Mouse (Mus musculus): ENCODE results near the gene Anks6. TPM values are rescaled to one million over a fixed set of nuclear protein-coding genes. Genes with fewer than 3 reads are reported as not detected.
A peak's percentile ranks its signal among the peaks of the same experiment; 100 is the strongest.

Anks6 gene
- total RNA-seq, 2 experiments from 2014 or later = 19.4 to 21.3 TPM

GRCm38 (mm10) chr4:46991016-46991958 is 65.9 kb downstream of the Anks6 start, which contains the start of gene Gabbr2:
Gabbr2 (minus strand) TSS chr4:46991873.
- peak; percentile 68 to 76 for DNase-seq (ENCODE audit: low spot score in 2 of 2)

GRCm38 (mm10) chr4:46990281-46991015 is 66.8 kb downstream of the Anks6 start:
- peak in 1 of 2 experiments; percentile 38 for DNase-seq (ENCODE audit: low spot score in 2 of 2)

- peak; percentile 76 to 87 for DNase-seq (ENCODE audit: low spot score in 2 of 2)
Measured at GRCm38 (mm10) chr4:46989842-46990241, 67.4 kb downstream of the Anks6 start.

GRCm38 (mm10) chr4:46988824-46989223 is 68.4 kb downstream of the Anks6 start:
- peak in 1 of 2 experiments; percentile 20 for DNase-seq (ENCODE audit: low spot score in 2 of 2)

- no peak for DNase-seq (ENCODE audit: low spot score in 2 of 2)
Measured at GRCm38 (mm10) chr4:46988257-46988656, 69.0 kb downstream of the Anks6 start.

- no peak for DNase-seq (ENCODE audit: low spot score in 2 of 2)
Measured at GRCm38 (mm10) chr4:46987809-46988208, 69.4 kb downstream of the Anks6 start.

GRCm38 (mm10) chr4:46986054-46986453 is 71.2 kb downstream of the Anks6 start:
- DNase-seq (ENCODE audit: low spot score in 2 of 2) = no peak

- no peak for DNase-seq (ENCODE audit: low spot score in 2 of 2)
Measured at GRCm38 (mm10) chr4:46982912-46983311, 74.3 kb downstream of the Anks6 start.

- DNase-seq (ENCODE audit: low spot score in 2 of 2) = no peak
Measured at GRCm38 (mm10) chr4:46982094-46982493, 75.1 kb downstream of the Anks6 start.

- no peak for DNase-seq (ENCODE audit: low spot score in 2 of 2)
Measured at GRCm38 (mm10) chr4:46978371-46978770, 78.9 kb downstream of the Anks6 start.

GRCm38 (mm10) chr4:46977161-46977560 is 80.1 kb downstream of the Anks6 start:
- peak in 1 of 2 experiments; percentile 47 for DNase-seq (ENCODE audit: low spot score in 2 of 2)

GRCm38 (mm10) chr4:46976671-46977071 is 80.6 kb downstream of the Anks6 start:
- DNase-seq (ENCODE audit: low spot score in 2 of 2) = peak; percentile 73 to 75

- DNase-seq (ENCODE audit: low spot score in 2 of 2) = no peak
Measured at GRCm38 (mm10) chr4:46973322-46973721, 83.9 kb downstream of the Anks6 start.

GRCm38 (mm10) chr4:46967981-46968380 is 89.2 kb downstream of the Anks6 start:
- no peak for DNase-seq (ENCODE audit: low spot score in 2 of 2)

- no peak for DNase-seq (ENCODE audit: low spot score in 2 of 2)
Measured at GRCm38 (mm10) chr4:46966551-46966950, 90.7 kb downstream of the Anks6 start.

Other genes starting within 250 kb of the Anks6 start
- 100 to 1,000 TPM; 214 to 221 TPM for gene Gabbr2, start 65.6 kb downstream of the Anks6 start, total RNA-seq (2021)
- gene Galnt12, start 34.5 kb upstream of the Anks6 start, total RNA-seq (2021) = under 1 TPM; 0.92 to 0.95 TPM
- 10 to 100 TPM; 13.9 to 15.1 TPM for gene Col15a1, start 150.7 kb upstream of the Anks6 start, total RNA-seq (2021)

Measured in layer of hippocampus, postnatal 14 days (tissue).